Mouse (Mus musculus) hematopoietic stem cell, adult 5-6 weeks (primary cell): ENCODE data around the gene Tnfsf15. TPM values are rescaled to one million over a fixed set of nuclear protein-coding genes. Genes with fewer than 3 reads are reported as not detected.

Source experiments
- ATAC-seq, 2 experiments: fragments of 125-278 bp in 1 of 2; replicated peaks in 1 of 2; 2 replicates each; pipeline ENCODE4 v1.8.0; 2016 to 2017; ENCODE audit warnings: inconsistent platforms in 2 of 2, mild to moderate bottlenecking in 2 of 2, moderate number of reproducible peaks in 2 of 2, low read depth in 1 of 2, moderate TSS enrichment in 1 of 2; ENCODE audit not compliant: low FRiP score in 2 of 2, poor library complexity in 2 of 2, severe bottlenecking in 2 of 2, insufficient read depth in 1 of 2, low TSS enrichment in 1 of 2
- total RNA-seq: library from RNA; stranded (forward); fragments of 172-1452, 232-1000 nt; gene quantifications from 2 replicates; pipeline ENCODE4 v1.2.3, GENCODE M21; 2017

The Tnfsf15 gene
- not detected in 2 replicates for total RNA-seq

- 0 out of 4 replicates have a peak, but pooled peaks of 1 of the 2 experiments have one; percentile 17 for ATAC-seq
Measured at GRCm38 (mm10) chr4:63744693-63745171, at the start of gene Tnfsf15. TSS of gene Tnfsf15 (minus strand) at chr4:63745113.

DNA sequence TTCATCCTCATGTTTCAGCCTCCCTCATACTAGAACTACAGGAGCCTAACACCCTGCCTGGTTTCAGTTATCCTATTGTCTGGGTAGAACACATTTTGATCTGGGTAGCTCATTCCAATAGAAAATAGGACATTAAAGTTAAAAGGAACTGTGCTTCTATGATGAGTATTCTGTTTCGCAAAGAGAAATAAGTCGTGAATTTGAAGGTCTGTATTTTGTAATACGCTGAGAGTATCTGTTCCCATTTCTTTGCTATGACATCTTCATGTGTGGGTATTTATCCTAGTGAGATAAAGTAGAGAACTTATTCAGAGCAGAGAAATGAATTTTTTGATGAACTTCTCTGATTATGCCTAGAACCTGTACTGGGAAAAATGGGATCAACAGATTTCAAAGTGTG, 47.4 kb upstream of the Tnfsf15 start:
- ATAC-seq, result no peak

- no peak for ATAC-seq
Measured at GRCm38 (mm10) chr4:63785466-63785865, 40.6 kb upstream of the Tnfsf15 start.

- no peak for ATAC-seq
Measured at GRCm38 (mm10) chr4:63783826-63784225, 38.9 kb upstream of the Tnfsf15 start.

GRCm38 (mm10) chr4:63782970-63783613, 38.2 kb upstream of the Tnfsf15 start:
- peak; percentile 53 to 80 for ATAC-seq

DNA sequence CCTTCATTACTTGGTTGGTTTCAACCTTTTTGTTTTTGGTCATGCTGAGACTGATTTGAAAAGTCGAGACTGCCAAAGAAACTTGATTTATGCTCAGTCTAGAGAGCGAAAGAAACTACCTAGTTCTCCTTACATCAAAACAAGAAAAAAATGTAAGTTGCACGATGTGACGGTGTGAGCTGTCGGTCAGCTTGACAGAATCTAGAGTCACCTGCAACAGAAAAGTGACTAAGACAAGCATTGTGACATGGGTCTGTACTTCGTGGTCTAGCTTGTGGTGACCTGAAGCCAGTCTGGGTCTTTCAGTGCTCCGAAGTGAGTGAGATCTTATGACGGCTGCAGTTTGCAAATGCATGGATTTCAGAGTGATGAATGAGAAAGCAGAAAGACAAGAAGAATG, 32.3 kb upstream of the Tnfsf15 start:
- no peak for ATAC-seq

- ATAC-seq, result peak; percentile 37 to 45; a peak in 1 of 4 replicates
Measured at GRCm38 (mm10) chr4:63773306-63774090, 28.6 kb upstream of the Tnfsf15 start.

- no peak for ATAC-seq
Measured at GRCm38 (mm10) chr4:63772514-63772913, 27.6 kb upstream of the Tnfsf15 start.

- ATAC-seq, result no peak
Measured at GRCm38 (mm10) chr4:63771291-63771690, 26.4 kb upstream of the Tnfsf15 start.

DNA sequence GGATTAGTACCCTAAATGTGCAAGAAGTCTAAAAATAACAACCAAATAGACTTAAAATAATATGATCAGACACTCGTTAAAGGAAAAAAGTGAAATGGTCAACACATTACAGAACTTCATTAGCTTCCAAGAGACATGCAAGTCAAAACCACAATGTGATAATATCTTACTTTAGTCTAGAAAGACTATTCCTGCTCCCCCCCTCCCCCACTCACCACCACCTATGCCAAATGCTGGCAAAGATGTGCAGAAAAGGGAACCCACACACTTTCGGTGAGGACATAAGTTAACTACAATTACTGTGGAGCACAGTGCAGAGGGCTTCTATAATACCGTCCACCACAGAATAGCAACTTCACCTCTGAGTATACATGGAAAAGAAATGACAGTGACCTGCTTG, 24.2 kb upstream of the Tnfsf15 start:
- peak in 1 of 2 experiments; percentile 33; a peak in 2 of 4 replicates for ATAC-seq

DNA sequence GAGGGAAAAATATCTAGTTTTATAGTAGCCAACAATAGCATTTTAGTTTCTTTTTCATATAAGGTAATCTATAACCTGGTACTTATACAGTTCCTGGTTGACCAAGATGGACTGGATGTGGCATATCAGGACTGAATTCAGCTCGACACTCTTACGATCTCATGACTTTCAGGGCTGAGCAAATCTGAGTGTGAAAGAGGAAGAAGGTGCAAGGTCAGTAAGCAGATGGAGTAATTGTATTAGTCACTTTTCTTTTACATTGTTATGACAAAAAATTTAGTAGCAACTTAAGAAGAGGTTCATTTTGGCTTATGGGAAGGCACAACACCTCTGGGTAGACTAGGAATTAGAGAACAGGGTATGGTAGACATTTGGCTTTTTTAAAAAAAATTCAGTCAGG, 20.1 kb upstream of the Tnfsf15 start:
- ATAC-seq, result no peak; a peak in 1 of 4 replicates

- no peak for ATAC-seq
Measured at GRCm38 (mm10) chr4:63759931-63760330, 15.0 kb upstream of the Tnfsf15 start.

DNA sequence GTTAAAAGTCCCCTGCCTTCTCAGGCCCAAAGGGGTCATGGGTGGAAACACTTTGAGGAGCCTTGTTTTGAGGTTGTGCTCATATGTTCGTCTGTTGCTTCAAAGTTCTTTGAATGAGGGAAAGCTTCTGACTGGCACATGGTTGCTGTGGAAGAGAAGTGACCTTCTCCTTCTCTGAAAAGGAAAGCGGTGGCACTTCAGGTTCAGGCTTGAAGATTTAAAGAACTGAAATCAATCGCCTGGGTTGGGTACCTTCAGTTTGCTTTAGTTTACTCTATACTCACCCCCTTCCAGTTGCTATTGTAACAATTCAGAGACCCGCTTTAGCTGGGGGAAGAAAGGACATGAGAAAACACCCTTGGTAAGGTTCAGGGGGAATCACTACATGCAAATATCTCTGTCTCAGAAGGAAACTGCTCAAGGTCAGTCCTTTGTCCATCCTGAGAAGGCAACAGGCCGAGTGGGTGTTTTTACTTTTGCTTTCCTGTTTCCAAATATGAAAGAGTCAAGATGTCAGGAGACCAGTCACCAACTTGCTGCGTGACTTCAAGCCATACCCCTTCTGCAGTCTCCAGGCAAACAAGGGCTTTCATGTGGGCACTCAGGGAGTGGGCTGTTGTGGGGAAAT, 12.7 kb upstream of the Tnfsf15 start:
- ATAC-seq, result no peak

DNA sequence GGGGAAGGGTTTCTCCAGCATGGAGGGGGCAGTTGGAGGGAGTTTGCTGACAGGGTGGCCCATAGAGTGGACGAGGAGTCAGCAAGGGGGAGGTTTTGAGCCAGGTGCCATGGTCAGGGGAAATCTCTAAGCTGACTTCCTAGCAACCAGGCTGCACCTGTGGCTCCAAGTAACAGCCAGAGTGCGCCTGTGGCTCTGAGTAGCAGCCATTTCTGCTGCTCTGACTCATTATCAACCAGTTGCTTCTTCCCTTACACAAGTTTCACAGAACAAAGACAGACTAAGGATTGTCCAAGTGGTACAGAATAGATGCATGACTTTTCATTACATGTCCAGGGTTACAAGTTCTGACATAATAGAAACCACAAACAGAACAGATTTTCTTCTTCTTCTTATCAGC, 11.2 kb upstream of the Tnfsf15 start:
- ATAC-seq, result no peak

GRCm38 (mm10) chr4:63754467-63755020, 9.6 kb upstream of the Tnfsf15 start:
- no peak for ATAC-seq

DNA sequence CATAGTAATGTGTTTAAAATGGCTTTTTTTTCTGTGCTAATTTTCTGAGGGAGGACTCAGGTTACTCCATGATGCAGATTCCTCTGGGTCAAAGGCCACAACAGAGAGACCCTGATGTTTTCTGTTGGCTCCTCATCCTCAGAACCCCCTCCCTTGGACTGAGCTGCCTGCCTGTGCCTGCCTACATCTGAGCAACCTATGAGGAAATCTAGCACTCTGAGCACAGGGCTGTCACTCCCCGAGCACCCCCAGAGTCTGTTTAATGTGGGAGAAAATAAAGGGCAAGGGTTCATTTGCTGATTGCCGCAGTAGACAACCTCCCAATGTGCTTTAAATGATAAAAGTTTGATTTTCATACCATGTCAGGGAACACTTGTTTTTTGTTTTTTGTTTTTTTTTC, 8.9 kb upstream of the Tnfsf15 start:
- ATAC-seq, result no peak

GRCm38 (mm10) chr4:63752687-63753523, 8.0 kb upstream of the Tnfsf15 start:
- peak; percentile 53 to 58; a peak in 3 of 4 replicates for ATAC-seq
